Mouse (Mus musculus) gonadal fat pad, adult 2 months (tissue): ENCODE results near the gene Abraxas2. TPM values are rescaled to one million over a fixed set of nuclear protein-coding genes. Genes with fewer than 3 reads are reported as not detected.

Source experiments
- DNase-seq: peaks from one replicate; pipeline ENCODE4 v3.0.0-alpha.2; 2012; ENCODE audit warnings: low read depth
- polyA plus RNA-seq: library from polyadenylated mRNA; depleted of rRNA; stranded (reverse); fragments of >200 nt; gene quantifications from 2 replicates; pipeline ENCODE4 v1.2.3, GENCODE M21; 2012; rRNA removed

Abraxas2 gene
- polyA plus RNA-seq, 1 experiment = 12.6 TPM

DNA sequence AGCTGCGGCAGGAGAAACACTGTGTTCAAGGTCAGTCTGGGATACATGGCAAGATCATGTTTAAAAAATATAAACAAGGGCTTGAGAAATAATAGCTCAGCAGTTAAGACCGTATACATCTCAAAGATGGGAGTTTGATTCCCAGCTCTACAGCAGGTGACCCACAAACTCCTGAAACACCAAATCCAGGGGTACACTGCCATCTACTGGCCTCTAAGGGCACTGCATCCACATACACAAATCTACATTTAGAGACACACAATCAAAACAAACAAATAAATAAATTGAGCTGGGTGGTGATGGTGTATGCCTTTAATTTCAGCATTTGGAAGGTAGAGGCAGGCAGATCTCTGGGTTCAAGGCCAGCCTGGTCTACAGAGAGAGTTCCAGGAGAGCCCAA, 39.2 kb downstream of the Abraxas2 start:
- DNase-seq = no peak

DNA sequence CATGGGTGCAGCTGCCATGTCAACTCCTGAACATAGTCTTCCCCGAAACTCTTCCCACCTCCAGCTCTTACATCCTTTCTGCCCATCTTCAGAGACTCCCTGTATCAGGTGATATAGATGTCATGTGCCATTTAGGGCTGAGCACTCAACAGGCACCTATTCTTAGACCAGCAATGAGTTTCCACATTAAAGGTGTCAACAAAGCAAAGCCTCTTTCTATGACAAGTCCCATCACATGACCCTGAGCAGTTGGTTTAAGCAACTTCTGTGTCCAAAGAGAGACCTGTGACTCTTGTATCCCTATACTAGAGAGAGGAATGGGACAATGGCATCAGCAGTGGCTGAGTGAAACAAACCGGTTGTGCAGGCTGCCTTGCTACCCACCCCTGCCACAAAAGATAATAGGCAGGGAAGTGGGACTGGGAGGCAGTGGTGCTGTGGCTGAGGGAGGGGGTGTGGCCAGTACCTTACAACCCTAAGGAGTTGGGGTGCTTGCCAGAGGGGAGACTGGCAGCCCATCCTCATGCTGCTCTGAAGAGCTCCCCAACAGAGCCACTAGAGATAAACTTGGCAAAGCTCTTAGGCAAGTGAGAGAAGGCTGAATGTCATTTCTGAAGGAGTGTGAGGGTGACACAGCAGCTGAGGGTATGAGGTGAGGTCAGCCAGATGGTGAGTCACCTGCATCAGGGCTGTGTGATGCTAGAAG, 42.0 kb downstream of the Abraxas2 start:
- no peak for DNase-seq

DNA sequence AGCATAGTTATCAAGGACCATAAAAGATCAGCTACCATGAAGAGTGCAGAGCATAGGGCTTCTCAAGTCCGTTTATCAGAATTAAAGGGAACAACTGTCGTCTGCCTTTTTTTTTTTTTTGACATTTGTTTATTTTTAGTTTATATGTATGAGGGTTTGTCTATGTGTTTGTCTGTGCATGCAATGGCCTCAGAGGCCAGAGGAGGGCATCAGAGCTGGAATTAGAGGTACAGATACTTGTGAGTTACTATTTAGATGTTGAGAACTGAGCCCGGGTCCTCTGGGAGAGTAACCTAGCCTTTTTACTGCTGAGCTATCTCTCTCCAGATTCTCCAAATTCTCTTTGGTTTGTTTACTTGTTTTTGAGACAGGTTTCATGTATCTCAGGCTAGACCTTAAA, 44.8 kb downstream of the Abraxas2 start:
- no peak for DNase-seq

DNA sequence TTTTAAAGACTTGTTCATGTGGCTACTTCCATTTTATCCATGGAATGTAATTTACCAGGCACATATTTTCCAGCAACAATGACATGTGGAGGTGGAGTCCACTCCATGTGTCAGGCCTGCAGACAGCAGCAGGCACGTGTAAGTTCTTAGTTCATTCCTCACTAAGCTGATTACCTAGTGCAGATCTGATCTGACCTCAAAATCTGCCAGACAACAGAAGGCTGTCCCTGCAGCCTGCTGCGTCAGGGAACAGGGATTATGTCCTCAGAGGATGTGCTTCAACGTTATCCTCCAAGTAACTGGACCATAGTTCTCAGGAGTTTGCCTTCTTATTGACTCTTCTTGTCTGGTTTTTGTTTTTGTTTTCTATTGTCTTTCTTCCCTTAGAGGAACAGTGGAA, 62.9 kb downstream of the Abraxas2 start:
- no peak for DNase-seq

DNA sequence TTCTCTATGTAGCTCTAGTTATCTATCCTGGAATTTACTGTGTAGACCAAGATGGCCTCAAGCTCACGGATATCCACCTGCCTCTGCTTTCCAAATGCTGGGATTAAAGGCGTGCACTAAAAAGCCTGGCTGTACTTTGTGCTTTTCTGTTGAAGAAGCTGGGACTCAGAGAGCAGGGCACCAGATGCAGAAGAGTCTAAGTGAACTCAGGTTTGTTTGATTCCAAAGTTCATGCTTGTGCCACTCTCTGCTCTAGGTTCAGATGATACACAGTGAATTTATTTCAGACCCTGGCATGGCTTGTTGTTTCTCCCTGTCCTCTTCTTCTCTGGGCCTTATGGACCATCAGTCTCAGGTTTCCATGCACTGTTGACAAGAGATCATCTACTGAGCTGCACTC, 66.2 kb downstream of the Abraxas2 start:
- no peak for DNase-seq

DNA sequence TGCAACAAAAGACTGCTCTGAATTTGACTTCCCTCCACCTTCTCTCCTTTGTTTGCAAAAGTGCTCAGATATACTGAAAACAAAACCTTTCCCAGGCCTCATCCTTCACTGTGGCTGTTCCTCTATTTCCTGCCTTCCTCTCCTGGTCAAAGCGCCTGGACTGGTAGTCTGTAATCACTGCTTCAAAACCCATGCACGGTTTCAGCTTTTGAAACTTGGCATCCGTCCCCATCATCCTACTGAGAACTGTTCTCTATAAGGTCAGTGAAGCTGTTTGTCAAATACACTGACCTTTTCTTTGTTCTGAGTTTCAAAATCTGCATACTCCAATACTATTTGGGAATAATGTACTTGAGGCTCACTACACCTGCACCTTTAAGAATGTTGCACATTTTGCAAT, 68.2 kb downstream of the Abraxas2 start:
- no peak for DNase-seq

DNA sequence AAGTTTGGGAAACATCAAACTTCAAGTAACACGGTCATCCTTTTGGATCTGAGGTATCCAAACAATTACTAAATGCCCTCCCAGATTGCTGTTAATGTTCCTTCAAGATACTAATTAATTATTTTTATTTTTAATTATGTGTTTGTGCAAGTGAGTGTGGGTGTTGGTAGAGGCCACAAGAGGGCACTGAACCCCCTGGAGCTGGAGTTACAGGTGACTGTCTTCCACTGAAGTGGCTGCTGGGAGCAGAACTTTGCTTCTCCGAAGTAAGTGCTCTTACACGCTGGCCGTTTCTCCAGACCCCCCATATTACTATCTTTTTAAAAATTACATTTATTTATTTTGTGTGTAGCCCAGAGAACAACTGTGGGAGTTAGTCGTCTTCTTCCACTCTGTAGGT, 71.0 kb downstream of the Abraxas2 start:
- DNase-seq = no peak

DNA sequence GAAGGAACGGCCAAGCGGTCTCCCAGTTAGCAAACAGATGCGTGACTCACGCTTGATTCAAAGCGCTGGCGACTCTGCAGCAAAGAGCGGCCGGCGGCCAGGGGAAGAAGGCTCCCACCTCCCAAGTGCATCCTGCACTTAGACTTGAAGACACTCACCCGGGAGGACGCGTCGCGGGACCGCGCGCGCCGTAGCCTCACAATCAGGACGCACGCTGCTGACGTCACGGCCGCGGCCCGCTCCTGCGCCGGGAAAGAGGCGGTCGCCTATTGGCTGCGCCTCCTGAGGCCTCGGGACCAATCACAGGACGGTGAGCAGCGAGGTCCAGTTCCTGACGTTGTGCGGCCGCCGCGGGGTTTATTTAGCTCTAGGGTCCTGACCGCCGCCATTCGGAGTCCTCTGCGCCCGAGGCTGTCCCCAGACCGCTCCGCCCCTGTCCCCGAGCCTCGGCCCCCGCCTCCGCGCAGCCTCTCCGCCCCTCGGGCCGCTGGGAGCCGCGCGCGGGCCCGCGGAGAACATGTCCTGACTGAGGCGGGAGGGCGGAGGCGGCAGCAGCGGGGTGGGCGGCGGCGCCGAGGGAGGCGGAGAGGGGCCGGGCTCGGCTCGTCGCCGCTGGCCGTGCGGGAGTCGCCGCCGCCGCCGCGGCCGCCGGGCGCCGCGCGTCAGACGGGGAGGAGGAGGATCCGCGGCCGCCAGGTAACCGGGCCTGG, 72.0 kb downstream of the Abraxas2 start, which contains the start of gene Zranb1:
Zranb1 (plus strand) TSS at position 293 of the 710 bp plus-strand sequence.
- peak; percentile 52 for DNase-seq

DNA sequence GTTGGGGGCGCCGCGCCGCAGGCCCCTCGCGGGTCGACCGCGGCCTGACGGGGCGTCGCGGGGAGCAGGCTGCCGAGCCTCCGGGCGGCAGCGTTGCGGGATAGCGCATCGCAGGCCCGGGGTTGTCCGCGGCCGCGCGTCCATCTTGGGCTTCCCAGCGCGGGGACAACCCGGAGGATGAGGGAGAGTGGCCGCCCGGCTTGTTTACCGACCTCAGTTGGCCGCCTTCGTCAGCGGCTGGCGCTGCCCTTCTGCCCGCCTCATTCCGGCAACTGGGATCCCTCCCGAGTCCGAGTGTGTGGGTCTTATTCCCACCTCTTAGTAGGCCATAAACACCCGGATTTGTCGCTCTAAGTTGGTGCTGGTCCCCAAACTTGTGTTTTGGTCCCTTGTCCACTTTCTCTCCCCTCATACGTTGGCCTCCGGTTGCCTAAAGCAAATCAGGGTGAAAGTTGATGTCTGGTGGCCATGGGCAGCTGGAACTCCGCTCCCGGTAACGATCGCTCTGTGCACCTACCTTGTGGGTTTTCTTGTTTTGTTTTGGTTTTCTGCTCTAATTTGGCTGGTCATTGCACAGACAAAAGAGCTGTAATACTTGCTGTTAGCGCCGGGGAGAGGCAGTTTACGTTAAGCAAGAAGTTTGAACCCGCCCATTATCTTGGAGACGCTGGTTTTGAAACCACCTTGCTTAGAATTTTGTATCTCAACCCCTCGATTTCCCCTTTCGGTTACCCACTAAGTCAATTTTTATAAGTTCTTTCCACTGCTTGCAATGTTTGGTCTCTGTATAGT, 72.7 kb downstream of the Abraxas2 start:
- peak; percentile 31 for DNase-seq

DNA sequence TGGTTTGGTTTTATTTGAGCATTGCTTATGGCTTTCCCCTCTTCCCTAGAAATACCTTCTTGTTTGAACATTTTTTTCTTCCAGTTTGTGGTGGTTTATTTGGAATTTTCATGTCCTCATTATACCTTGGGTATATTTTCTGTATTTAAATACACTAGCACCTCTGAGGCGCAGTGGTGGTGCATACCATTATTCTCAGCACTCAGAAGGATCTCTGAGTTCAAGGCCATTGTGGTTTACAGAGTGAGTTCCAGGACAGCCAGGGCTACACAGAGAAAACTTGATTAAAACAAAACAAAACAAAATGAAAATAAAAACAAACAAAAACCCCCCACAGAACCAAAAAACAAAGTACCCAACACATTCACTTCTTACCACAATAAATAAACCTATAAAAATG, 74.3 kb downstream of the Abraxas2 start:
- no peak for DNase-seq

Other genes with a start within 250 kb of the Abraxas2 start
- gene Lhpp, start 248.6 kb upstream of the Abraxas2 start, polyA plus RNA-seq = 22.1 and 23.2 TPM in 2 replicates
- 27.9 and 28.5 TPM in 2 replicates for gene Fam53b, start 45.3 kb upstream of the Abraxas2 start, polyA plus RNA-seq
- gene Eef1akmt2, start 6.6 kb upstream of the Abraxas2 start, polyA plus RNA-seq = 7.6 and 14.7 TPM in 2 replicates
- 10.3 and 10.4 TPM in 2 replicates for gene Zranb1, start 71.9 kb downstream of the Abraxas2 start, polyA plus RNA-seq